Mouse (Mus musculus): Measurements from ENCODE around the gene Lama4. TPM values are rescaled to one million over a fixed set of nuclear protein-coding genes. Genes with fewer than 3 reads are reported as not detected.

Gene Lama4
- polyA plus RNA-seq, 1 experiment from 2014 or later, result 20.4 TPM

DNA sequence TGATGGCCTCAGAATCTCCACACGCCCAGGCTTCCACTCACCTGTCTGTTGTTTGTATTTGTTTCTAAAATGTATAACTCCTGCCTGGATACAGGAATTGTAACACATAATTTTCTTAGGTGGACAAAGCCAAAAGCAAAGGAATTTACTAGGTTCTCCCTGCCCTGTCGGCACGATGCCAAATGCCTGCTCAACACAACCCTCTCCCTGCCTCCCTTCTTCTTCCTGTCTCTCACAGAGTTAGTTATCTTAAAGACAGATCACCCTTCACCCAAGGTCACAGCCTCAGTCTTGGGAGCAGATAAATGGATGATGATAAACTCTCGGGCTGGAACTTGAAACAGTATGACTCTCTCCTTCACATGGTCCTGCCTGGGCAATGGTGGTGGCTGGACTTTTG, 35.6 kb downstream of the Lama4 start:
- Histone ChIP-seq H3K36me3 (replicated peaks) (no peaks in the 10 kb centered on the region), H3K4me3 (no peak overlapping the region), H3K27me3 (replicated peaks) (no peaks in the 10 kb centered on the region), H3K4me2 (no peak overlapping the region), H3K27ac (no peak overlapping the region), H3K4me1 (no peaks in the 10 kb centered on the region), H3K9me3 (no peaks in the 10 kb centered on the region), H3K9ac (no peak overlapping the region)
- ATAC-seq (replicated peaks), result no peak
- 91% methylated on average over 4 of the region's 4 CpGs for WGBS

DNA sequence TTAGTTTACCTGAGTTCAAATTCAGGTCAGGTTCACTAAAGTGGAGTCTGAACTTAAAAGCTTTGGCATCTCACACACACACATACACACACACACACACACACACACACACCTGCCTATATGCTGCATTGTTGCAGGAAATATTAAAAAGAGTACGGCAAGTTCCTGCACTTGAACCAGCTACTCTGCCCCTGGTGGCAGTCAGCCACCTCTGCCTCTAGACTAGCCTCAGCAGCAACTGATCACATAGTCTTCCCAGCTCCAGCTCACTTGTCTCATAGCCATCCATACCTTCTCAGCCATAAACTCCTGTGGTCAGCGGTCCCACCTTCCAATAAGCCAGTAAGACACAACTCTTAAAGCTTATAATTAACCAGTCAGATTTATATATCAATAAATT, 37.2 kb downstream of the Lama4 start:
- Histone ChIP-seq H3K4me2 (no peak overlapping the region), H3K9ac (no peak overlapping the region), H3K9me3 (no peaks in the 10 kb centered on the region), H3K36me3 (replicated peaks) (no peaks in the 10 kb centered on the region), H3K4me3 (no peak overlapping the region), H3K27me3 (replicated peaks) (no peaks in the 10 kb centered on the region), H3K27ac (no peak overlapping the region), H3K4me1 (no peaks in the 10 kb centered on the region)
- ATAC-seq (replicated peaks), result no peak
- WGBS, result 83% methylated on average over 2 of the region's 2 CpGs

DNA sequence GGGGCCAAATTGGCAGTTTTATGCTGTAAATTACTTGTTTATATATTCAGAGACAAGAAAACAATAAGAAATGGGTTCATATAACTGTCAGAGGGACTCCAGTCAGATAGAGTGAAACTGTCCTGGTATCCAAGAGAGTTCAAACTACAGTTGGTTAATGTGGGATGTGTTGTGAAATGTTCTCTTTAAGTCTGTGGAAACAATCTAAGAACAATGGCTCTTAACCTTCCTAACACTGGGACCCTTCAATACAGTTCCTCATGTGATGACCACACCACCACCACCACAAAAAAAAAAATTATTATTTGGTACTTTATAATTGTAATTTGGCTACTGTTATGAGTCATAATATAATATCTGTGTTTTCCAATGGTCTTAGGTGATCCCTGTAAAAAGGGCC, 38.2 kb downstream of the Lama4 start:
- H3K9ac ChIP-seq, result no peak overlapping the region
- no peaks in the 10 kb centered on the region for H3K27me3 ChIP-seq (replicated peaks)
- H3K9me3 ChIP-seq, result no peaks in the 10 kb centered on the region
- H3K4me1 ChIP-seq, result no peaks in the 10 kb centered on the region
- H3K27ac ChIP-seq, result no peak overlapping the region
- H3K4me2 ChIP-seq, result no peak overlapping the region
- no peak for ATAC-seq (replicated peaks)
- H3K36me3 ChIP-seq (replicated peaks), result no peaks in the 10 kb centered on the region
- H3K4me3 ChIP-seq, result no peak overlapping the region

DNA sequence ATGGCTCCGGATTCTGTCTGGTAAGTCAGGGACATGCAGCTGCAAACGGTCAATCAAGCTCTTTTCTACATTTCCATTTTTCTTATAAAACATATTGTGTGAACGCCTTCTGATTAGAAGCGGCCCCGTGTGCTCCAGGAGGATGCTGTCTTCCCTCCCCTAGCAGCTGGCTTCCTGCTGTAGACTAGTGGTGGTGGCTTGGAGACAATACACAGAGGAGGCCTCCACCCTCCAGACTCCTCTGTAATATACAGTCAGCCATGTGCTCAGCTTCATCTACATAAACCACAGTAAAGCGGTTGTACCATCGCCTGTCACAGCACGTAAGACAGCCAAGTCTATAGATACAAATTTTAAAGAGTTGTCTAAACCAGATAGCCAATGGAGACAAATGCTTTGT, 40.2 kb downstream of the Lama4 start:
- Histone ChIP-seq H3K36me3 (replicated peaks) (no peaks in the 10 kb centered on the region), H3K4me2 (no peak overlapping the region), H3K9ac (no peak overlapping the region), H3K4me1 (no peaks in the 10 kb centered on the region), H3K27ac (no peak overlapping the region), H3K4me3 (no peak overlapping the region), H3K9me3 (no peaks in the 10 kb centered on the region), H3K27me3 (replicated peaks) (no peaks in the 10 kb centered on the region)
- no peak; the same call in 1 of the 2 replicates for ATAC-seq (replicated peaks)
- whole genome bisulfite sequencing, result 85% methylated on average over 8 of the region's 8 CpGs

DNA sequence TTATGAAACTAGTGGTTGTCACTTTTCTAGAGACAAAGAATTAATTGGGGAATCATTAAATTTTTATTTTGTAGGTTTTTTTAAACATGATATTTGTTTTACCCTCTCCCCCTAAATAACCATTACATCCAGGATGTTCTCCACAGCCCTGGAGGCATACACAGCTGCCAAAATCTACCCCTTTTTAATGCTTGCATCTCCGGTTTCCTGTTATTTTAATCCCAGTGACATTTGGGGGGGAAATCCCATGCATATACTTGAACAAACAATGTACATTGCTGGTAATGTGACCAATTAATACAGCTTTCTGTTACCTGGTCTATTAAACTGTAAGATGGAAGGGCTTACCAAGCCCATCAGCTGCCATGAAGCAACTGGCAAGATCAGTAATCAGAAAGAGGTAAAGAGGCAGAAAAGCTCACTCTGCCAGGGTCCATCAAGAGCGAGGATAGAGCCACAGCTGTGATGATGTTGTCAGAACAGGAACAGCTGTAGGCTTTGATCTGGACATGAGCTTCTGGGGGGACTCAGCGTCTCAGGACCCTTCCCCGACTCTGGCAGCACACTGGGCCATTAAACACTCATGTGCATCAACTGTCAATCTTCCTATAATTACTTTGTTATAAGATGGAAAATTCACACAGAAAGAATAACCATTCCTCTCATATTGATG, 41.3 kb downstream of the Lama4 start:
- no peaks in the 10 kb centered on the region for H3K9me3 ChIP-seq
- H3K4me1 ChIP-seq, result no peaks in the 10 kb centered on the region
- no peak overlapping the region for H3K4me3 ChIP-seq
- H3K27ac ChIP-seq, result no peak overlapping the region
- no peak overlapping the region for H3K4me2 ChIP-seq
- H3K36me3 ChIP-seq (replicated peaks), result no peaks in the 10 kb centered on the region
- 49% methylated on average over 4 of the region's 4 CpGs for WGBS
- ATAC-seq (replicated peaks), result no peak
- H3K9ac ChIP-seq, result no peak overlapping the region
- no peaks in the 10 kb centered on the region for H3K27me3 ChIP-seq (replicated peaks)

DNA sequence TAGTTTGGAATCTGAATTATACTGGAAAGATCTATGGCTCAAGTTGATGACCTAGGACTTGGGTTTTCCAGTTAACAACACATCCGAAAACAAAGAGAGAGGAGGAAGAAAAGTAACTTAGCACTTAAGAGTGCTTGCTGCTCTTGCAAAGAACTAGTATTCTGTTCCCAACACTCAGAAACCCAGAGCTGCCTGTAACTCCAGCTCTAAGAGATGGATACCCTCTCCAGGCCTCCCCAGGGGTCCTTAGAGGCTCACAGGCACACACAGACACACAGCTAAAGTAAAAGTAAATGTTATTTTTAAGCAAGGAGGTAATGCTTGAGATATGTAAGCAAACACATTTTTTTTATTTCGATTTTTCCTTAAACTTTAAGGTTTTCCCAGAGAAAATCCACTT, 49.5 kb downstream of the Lama4 start:
- no peaks in the 10 kb centered on the region for H3K9me3 ChIP-seq
- no peak for ATAC-seq (replicated peaks)
- no peak overlapping the region for H3K27ac ChIP-seq
- no peak overlapping the region for H3K9ac ChIP-seq
- WGBS, result 67% methylated on average over 2 of the region's 2 CpGs
- H3K4me2 ChIP-seq, result no peak overlapping the region
- no peaks in the 10 kb centered on the region for H3K36me3 ChIP-seq (replicated peaks)
- H3K4me3 ChIP-seq, result no peak overlapping the region
- no peaks in the 10 kb centered on the region for H3K4me1 ChIP-seq
- H3K27me3 ChIP-seq (replicated peaks), result no peaks in the 10 kb centered on the region

DNA sequence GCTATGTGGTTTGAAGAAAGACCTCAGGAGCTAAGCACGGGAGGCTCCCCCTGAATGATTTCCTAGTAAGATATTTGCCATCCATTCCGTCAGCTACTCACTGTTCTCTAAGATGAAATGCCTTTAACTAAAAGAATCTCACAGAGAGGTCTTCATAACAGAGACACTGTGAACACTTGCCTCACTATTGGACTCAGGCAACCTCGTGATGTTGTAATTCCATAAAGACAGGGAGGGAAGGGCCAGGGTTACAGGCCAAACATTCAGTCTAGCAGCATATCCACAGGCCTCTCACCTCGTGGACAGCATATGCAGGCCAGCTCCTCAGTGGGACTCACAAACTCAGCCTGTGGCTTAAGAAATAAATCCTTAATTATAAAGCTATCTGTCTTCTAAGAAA, 52.7 kb downstream of the Lama4 start:
- no peaks in the 10 kb centered on the region for H3K27me3 ChIP-seq (replicated peaks)
- no peak overlapping the region for H3K4me2 ChIP-seq
- H3K27ac ChIP-seq, result no peak overlapping the region
- H3K9ac ChIP-seq, result no peak overlapping the region
- H3K36me3 ChIP-seq (replicated peaks), result no peaks in the 10 kb centered on the region
- H3K9me3 ChIP-seq, result no peaks in the 10 kb centered on the region
- no peak for ATAC-seq (replicated peaks)
- H3K4me3 ChIP-seq, result no peak overlapping the region
- 67% methylated on average over 4 of the region's 4 CpGs for WGBS
- H3K4me1 ChIP-seq, result no peaks in the 10 kb centered on the region

DNA sequence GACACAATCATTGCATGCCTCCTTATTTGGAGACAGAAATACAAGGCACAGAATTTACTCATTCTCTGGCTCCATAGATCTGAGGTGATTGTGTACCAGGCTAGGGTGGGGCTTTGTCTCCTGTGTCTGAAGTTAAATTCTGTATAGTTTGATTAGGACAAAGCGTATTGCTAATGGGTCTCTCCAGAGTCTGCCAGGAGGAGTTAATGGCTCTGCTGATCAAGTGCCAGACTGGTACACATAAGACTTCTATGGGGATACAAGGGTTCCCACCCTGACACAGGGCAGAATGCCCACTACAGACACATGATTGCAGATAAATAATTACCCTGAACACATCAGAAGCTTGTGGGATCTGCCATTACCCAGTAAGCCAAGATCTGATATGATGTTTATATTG, 53.3 kb downstream of the Lama4 start:
- H3K9ac ChIP-seq, result no peak overlapping the region
- no peaks in the 10 kb centered on the region for H3K9me3 ChIP-seq
- no peak overlapping the region for H3K4me3 ChIP-seq
- no peaks in the 10 kb centered on the region for H3K36me3 ChIP-seq (replicated peaks)
- WGBS, result 91% methylated on average over 1 of the region's 1 CpGs
- H3K4me1 ChIP-seq, result no peaks in the 10 kb centered on the region
- H3K27me3 ChIP-seq (replicated peaks), result no peaks in the 10 kb centered on the region
- H3K4me2 ChIP-seq, result no peak overlapping the region
- ATAC-seq (replicated peaks), result no peak
- no peak overlapping the region for H3K27ac ChIP-seq

DNA sequence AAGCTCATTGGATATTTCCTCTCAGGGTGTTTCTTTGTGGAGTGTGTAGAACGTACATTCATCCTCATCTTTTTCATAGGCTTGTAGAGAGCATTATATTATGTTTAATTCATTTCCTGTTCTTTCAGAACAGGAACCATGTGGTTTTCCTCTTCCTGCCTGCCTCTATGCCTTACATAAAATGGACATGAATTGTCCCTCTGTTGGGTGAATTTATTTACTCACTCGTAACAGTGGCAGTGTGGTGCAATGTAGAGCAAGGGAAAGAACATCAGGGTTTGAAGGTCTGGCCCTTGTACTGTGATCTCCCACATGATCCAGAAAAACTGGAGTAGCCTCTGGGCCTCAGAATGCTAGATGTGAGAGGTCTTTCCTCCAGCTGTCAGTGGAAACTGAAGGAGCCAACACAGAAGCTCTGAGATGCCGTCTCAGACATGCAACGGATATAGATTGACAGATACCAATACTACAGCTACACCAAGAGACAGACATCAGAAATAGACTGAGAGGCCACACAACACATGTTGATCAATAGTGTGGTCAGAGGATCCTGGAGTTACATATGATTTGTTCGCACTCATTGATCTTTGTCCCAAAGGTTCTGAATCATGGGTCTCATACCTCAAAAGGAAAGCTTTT, 58.4 kb downstream of the Lama4 start:
- no peaks in the 10 kb centered on the region for H3K36me3 ChIP-seq (replicated peaks)

DNA sequence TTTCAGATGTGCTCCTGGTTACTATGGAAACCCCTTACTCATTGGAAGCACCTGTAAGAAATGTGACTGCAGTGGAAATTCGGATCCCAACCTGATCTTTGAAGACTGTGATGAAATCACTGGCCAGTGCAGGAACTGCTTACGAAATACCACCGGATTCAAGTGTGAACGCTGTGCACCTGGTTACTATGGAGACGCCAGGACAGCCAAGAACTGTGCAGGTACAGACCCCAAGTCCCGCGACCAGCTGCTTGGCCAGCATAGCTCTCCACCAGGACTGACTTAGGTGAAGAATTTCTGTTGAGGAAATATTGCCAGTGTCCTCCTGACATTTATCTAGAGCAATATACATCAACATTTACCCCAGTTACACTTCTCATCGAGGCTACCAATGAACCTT, 61.2 kb downstream of the Lama4 start:
- Histone ChIP-seq H3K4me1 (peaks cover 6% of the 10 kb centered on the region; the same call in 1 of the 2 replicates), H3K4me3 (no peak overlapping the region), H3K4me2 (no peak overlapping the region), H3K9ac (no peak overlapping the region), H3K36me3 (replicated peaks) (no peaks in the 10 kb centered on the region), H3K9me3 (no peaks in the 10 kb centered on the region), H3K27me3 (replicated peaks) (no peaks in the 10 kb centered on the region), H3K27ac (no peak overlapping the region)
- 86% methylated on average over 8 of the region's 8 CpGs for WGBS
- peak; percentile 60; the same call in 1 of the 2 replicates for ATAC-seq (replicated peaks)

More for the DNA sequence above, 58.4 kb downstream of the Lama4 start:
- Histone ChIP-seq H3K9ac (no peak overlapping the region), H3K9me3 (no peaks in the 10 kb centered on the region), H3K27me3 (replicated peaks) (no peaks in the 10 kb centered on the region), H3K4me2 (no peak overlapping the region), H3K27ac (no peak overlapping the region), H3K4me3 (no peak overlapping the region), H3K4me1 (peaks cover 6% of the 10 kb centered on the region; the same call in 1 of the 2 replicates)
- no peak for ATAC-seq (replicated peaks)
- WGBS, result 74% methylated on average over 5 of the region's 5 CpGs

DNA sequence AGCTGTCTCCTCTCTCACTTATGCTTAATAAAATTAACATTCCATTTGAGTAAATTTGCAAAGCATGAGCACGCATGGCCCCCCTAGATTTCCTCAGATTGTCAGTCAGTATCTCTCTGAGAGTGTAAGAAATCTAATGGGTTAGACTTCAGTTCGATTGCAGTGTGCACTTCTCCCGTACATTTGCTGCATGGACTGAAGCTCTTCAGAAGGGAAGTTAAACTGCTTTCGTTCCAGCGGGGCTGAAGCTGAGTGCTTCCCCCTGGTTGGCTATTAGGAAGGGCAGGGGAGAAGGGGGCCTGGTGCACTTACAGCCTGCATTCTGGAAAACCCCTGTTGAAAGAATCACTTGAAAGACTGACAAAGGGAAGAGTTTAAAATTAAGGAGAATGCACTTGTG, 61.7 kb downstream of the Lama4 start:
- no peak overlapping the region for H3K9ac ChIP-seq
- no peaks in the 10 kb centered on the region for H3K36me3 ChIP-seq (replicated peaks)
- H3K27me3 ChIP-seq (replicated peaks), result no peaks in the 10 kb centered on the region
- no peak overlapping the region for H3K4me3 ChIP-seq
- no peak overlapping the region for H3K4me2 ChIP-seq
- no peaks in the 10 kb centered on the region for H3K9me3 ChIP-seq
- WGBS, result 61% methylated on average over 5 of the region's 5 CpGs
- no peak for ATAC-seq (replicated peaks)
- no peak overlapping the region for H3K27ac ChIP-seq
- peaks cover 6% of the 10 kb centered on the region; the same call in 1 of the 2 replicates for H3K4me1 ChIP-seq

DNA sequence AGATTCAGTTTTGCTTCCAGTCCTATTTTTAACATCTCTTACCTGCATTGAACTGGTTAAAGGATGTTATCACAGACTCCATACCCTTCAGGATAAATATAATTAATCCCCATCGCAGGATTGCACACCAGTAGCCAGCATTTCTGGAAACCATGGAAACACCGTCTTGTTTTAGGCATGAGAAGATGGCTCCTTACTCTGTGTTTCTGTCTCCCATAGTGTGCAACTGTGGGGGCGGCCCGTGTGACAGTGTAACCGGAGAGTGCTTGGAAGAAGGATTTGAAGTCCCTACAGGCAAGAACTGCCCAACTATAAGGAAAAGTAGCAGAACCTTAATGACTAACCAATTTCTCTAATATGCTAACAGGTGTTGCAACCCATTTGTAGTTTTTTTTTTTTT, 63.1 kb downstream of the Lama4 start:
- ATAC-seq (replicated peaks), result peak; percentile 59; the same call in 1 of the 2 replicates
- H3K9me3 ChIP-seq, result no peaks in the 10 kb centered on the region
- H3K9ac ChIP-seq, result no peak overlapping the region
- H3K27ac ChIP-seq, result no peak overlapping the region
- peaks cover 6% of the 10 kb centered on the region; the same call in 1 of the 2 replicates for H3K4me1 ChIP-seq
- 48% methylated on average over 5 of the region's 5 CpGs for WGBS
- H3K27me3 ChIP-seq (replicated peaks), result no peaks in the 10 kb centered on the region
- no peaks in the 10 kb centered on the region for H3K36me3 ChIP-seq (replicated peaks)
- no peak overlapping the region for H3K4me3 ChIP-seq
- H3K4me2 ChIP-seq, result no peak overlapping the region
